Mouse (Mus musculus) urinary bladder, postnatal 10 days (tissue): ENCODE results near the gene Kifc5b.
"Not testable (repeated sequence)": the region's sequence is repeated elsewhere in the genome, so short reads cannot be mapped to it uniquely, and the experiment has no call there.

ENCODE experiments used
- DNase-seq: peaks from one replicate; pipeline ENCODE4 v3.0.0; 2022; ENCODE audit warnings: low spot score

Kifc5b gene

GRCm38 (mm10) chr17:26919516-26919915, 2.6 kb downstream of the Kifc5b start:
- not testable (repeated sequence) for DNase-seq

GRCm38 (mm10) chr17:26922368-26922767, 5.5 kb downstream of the Kifc5b start:
- DNase-seq, result not testable (repeated sequence)

- not testable (repeated sequence) for DNase-seq
Observed at GRCm38 (mm10) chr17:26925414-26925813, 8.5 kb downstream of the Kifc5b start.

GRCm38 (mm10) chr17:26931795-26932194, 14.9 kb downstream of the Kifc5b start:
- not testable (repeated sequence) for DNase-seq

GRCm38 (mm10) chr17:26932839-26933398, 16.0 kb downstream of the Kifc5b start, which contains the start of gene Phf1:
TSS of gene Phf1 (plus strand) at chr17:26933052.
- DNase-seq, result peak; percentile 89

- no peak for DNase-seq
Observed at GRCm38 (mm10) chr17:26933419-26933818, 16.5 kb downstream of the Kifc5b start.

GRCm38 (mm10) chr17:26933885-26934827, 17.3 kb downstream of the Kifc5b start:
- no peak for DNase-seq

GRCm38 (mm10) chr17:26935027-26935426, 18.1 kb downstream of the Kifc5b start:
- no peak for DNase-seq

GRCm38 (mm10) chr17:26936453-26936852, 19.6 kb downstream of the Kifc5b start:
- no peak for DNase-seq

GRCm38 (mm10) chr17:26936921-26937695, 20.2 kb downstream of the Kifc5b start:
- no peak for DNase-seq

- DNase-seq, result no peak
Observed at GRCm38 (mm10) chr17:26937883-26938695, 21.2 kb downstream of the Kifc5b start.

GRCm38 (mm10) chr17:26938731-26939130, 21.8 kb downstream of the Kifc5b start:
- no peak for DNase-seq

- DNase-seq, result peak; percentile 97
Observed at GRCm38 (mm10) chr17:26939178-26939972, 22.5 kb downstream of the Kifc5b start, which contains the start of gene Cuta. TSS of gene Cuta (minus strand) at chr17:26939569.

GRCm38 (mm10) chr17:26939973-26940300, 23.0 kb downstream of the Kifc5b start:
- DNase-seq, result no peak

GRCm38 (mm10) chr17:26941031-26941789, 24.3 kb downstream of the Kifc5b start, which contains the start of gene Syngap1:
TSS of gene Syngap1 (plus strand) at chr17:26941253.
- DNase-seq, result no peak

GRCm38 (mm10) chr17:26941841-26942570, 25.1 kb downstream of the Kifc5b start:
- no peak for DNase-seq

- DNase-seq, result no peak
Observed at GRCm38 (mm10) chr17:26945824-26946495, 29.1 kb downstream of the Kifc5b start.

- no peak for DNase-seq
Observed at GRCm38 (mm10) chr17:26946567-26946966, 29.7 kb downstream of the Kifc5b start.
